Mouse (Mus musculus) midbrain, postnatal 0 days (tissue): ENCODE measurements around the gene Ttll8. TPM values are rescaled to one million over a fixed set of nuclear protein-coding genes. Genes with fewer than 3 reads are reported as not detected.

Source experiments
- ATAC-seq: fragments of 200-750 bp; cut with Nextera tagmentation; 2 replicates; pipeline ENCODE4 v1.8.0; 2017; ENCODE audit warnings: moderate number of reproducible peaks, mild to moderate bottlenecking, moderate TSS enrichment, moderate library complexity; ENCODE audit not compliant: low FRiP score
- DNase-seq: peaks from one replicate; pipeline ENCODE4 v3.0.0-alpha.2; 2015; ENCODE audit warnings: low spot score
- H3K27ac ChIP-seq: fragments of 300-500 bp; sonication (generic); 2 replicates; pipeline ENCODE4 v1.5.1; 2014; ENCODE audit warnings: low read depth, mild to moderate bottlenecking, low read length, mixed read lengths
- H3K27me3 ChIP-seq: fragments of 300-500 bp; sonication (generic); 2 replicates; pipeline ENCODE4 v1.6.1; 2014; ENCODE audit warnings: low read length, control low read depth, mixed read lengths; ENCODE audit not compliant: insufficient read depth
- H3K36me3 ChIP-seq: fragments of 300-500 bp; sonication (generic); 2 replicates; pipeline ENCODE4 v1.6.1; 2014; ENCODE audit warnings: low read length, control low read depth, mixed read lengths; ENCODE audit not compliant: insufficient read depth
- H3K4me1 ChIP-seq: fragments of 300-500 bp; sonication (generic); 2 replicates; pipeline ENCODE4 v1.6.1; 2014; ENCODE audit warnings: mild to moderate bottlenecking, control low read depth, antibody characterized with exemption, low read length, mixed read lengths; ENCODE audit not compliant: insufficient read depth
- H3K4me2 ChIP-seq: fragments of 300-500 bp; sonication (generic); 2 replicates; pipeline ENCODE4 v1.6.1; 2014; ENCODE audit warnings: low read depth, mild to moderate bottlenecking, low read length, mixed read lengths; ENCODE audit not compliant: poor library complexity, severe bottlenecking
- H3K4me3 ChIP-seq: fragments of 300-500 bp; sonication (generic); 2 replicates; pipeline ENCODE4 v1.5.1; 2014; ENCODE audit warnings: low read depth, mild to moderate bottlenecking, low read length, moderate library complexity
- H3K9ac ChIP-seq: fragments of 300-500 bp; sonication (generic); replicated peaks from 2 replicates; pipeline ENCODE4 v1.6.1; 2014; ENCODE audit warnings: mild to moderate bottlenecking, low read length, moderate library complexity, mixed read lengths; ENCODE audit not compliant: poor library complexity, severe bottlenecking
- H3K9me3 ChIP-seq: fragments of 300-500 bp; sonication (generic); 2 replicates; pipeline ENCODE4 v1.6.1; 2016; ENCODE audit warnings: low read length, control low read depth
- CTCF ChIP-seq: IDR thresholded peaks from 2 replicates; pipeline ENCODE4 v1.5.1; 2016; ENCODE audit warnings: antibody characterized with exemption, mild to moderate bottlenecking
- WGBS: fragments of 180-500 bp; shearing (Covaris S2); extraction: QIAGEN DNeasy Blood & Tissue Kit; methylation state at CpG from one replicate; pipeline ENCODE4 v1.1.7; 2014; 5-methylcytosine and 5-hydroxymethylcytosine counted together
- polyA plus RNA-seq: library from polyadenylated mRNA; unstranded; fragments of >200 nt; fragmentation: Nextera tagmentation; extraction: Ambion mirVana; gene quantifications from 2 replicates; pipeline ENCODE4 v1.2.1, GENCODE M21; 2015
- total RNA-seq: library from RNA; depleted of rRNA; stranded (reverse); fragments of >200 nt; gene quantifications from 2 replicates; pipeline ENCODE4 v1.2.3, GENCODE M21; 2014

Ttll8 gene
- total and polyA plus RNA-seq, 2 experiments from 2014 or later = 0.35 TPM; not detected in 1

DNA sequence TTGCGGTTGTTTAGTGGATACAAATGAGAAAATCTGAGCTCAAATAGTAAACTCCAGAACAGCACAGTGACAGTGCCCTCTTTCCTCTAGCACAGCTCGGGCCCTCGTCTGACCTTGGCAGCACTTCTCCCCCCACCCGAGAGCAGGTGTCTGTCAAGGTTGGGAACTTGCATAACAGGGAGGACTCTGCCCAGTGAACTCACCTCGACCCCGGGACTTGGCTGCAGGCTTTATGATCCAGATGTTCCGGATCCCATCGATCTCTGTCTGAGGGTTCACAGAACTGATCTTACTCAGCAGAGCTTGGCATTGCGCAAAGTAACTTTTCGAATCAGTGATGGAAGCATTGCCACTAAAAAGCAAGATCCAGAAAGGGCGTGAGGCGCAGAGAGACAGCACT, 34.9 kb downstream of the Ttll8 start:
- Histone ChIP-seq H3K27me3 (no peaks in the 10 kb centered on the region), H3K4me1 (no peaks in the 10 kb centered on the region), H3K36me3 (no peaks in the 10 kb centered on the region), H3K9ac (no peak overlapping the region), H3K27ac (no peak overlapping the region), H3K9me3 (no peaks in the 10 kb centered on the region), H3K4me3 (no peak overlapping the region), H3K4me2 (no peak overlapping the region)
- no peak for TF ChIP-seq CTCF
- 87% methylated on average over 12 of the region's 12 CpGs for WGBS
- DNase-seq (no peak), ATAC-seq (no peak)

DNA sequence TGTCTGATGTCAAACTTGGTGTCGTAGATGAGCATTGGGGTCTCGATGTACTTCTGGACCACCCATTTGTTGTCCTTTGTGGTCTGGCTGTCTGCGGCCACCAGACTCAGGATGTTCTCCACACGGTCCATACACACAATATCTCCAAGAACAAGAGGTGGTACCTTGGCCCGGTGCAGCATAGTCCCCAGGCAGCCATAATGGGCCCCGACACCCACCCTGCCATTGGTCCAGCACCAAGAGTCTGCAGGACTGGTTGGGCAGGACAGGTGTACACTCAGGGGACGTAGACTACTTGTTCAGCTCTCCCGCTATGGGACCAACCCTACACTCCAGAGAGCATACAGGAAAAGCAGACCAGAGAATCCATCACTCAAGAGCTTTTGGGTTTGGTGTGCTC, 37.1 kb downstream of the Ttll8 start:
- Histone ChIP-seq H3K4me2 (no peak overlapping the region), H3K27ac (no peak overlapping the region), H3K4me3 (no peak overlapping the region), H3K9me3 (no peaks in the 10 kb centered on the region), H3K4me1 (no peaks in the 10 kb centered on the region), H3K36me3 (no peaks in the 10 kb centered on the region), H3K27me3 (no peaks in the 10 kb centered on the region), H3K9ac (no peak overlapping the region)
- ATAC-seq (no peak), DNase-seq (no peak)
- 93% methylated on average over 8 of the region's 8 CpGs for WGBS
- no peak for TF ChIP-seq CTCF

DNA sequence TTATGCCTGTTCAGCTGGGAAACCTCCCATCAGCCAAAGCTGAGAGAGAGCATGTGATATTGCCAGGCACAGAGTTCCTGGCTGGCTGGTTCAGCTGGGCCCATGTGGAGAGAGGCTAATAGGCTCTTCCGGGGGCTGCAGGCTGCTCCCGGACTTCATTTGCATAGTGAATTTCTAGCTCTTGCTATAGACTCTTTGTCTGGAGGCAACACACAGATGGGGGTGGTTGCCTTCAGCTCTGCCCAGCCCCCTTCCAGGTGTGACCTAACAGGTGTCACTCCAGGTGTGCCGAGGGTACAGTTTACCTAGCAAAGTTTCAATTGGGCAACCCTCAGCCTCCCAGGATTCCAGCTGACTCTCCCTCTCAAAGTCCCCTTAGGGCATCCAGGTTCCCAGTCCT, 37.9 kb downstream of the Ttll8 start:
- no peaks in the 10 kb centered on the region for H3K4me1 ChIP-seq
- 39% methylated on average over 3 of the region's 3 CpGs for WGBS

DNA sequence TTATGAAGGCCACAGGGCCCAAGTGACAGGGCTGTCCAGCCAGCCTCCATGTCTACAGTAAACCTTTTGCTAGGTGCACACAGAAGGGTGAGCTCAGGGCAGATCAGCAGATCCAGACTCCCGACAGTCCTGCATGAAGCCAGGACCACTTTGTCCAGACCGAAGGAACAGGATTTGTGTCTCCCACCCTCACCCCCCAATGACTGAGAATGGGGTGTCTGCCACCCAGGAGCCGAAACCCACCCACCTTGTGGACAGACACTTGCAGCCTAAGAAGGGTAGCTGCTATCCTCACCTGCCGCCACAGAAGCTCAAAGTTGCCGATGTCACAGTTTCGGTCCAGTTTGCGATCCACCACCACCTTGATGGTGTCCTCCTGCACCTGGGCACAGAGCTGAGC, 39.2 kb downstream of the Ttll8 start:
- Histone ChIP-seq H3K9ac (no peak overlapping the region), H3K4me2 (no peak overlapping the region), H3K9me3 (no peaks in the 10 kb centered on the region), H3K27ac (no peak overlapping the region), H3K4me1 (no peaks in the 10 kb centered on the region), H3K36me3 (no peaks in the 10 kb centered on the region), H3K27me3 (no peaks in the 10 kb centered on the region), H3K4me3 (no peak overlapping the region)
- DNase-seq = no peak
- ATAC-seq = no peak
- no peak for TF ChIP-seq CTCF
- 95% methylated on average over 7 of the region's 7 CpGs for WGBS

More for the DNA sequence above, 37.9 kb downstream of the Ttll8 start:
- Histone ChIP-seq H3K4me3 (no peak overlapping the region), H3K9me3 (no peaks in the 10 kb centered on the region), H3K4me2 (no peak overlapping the region), H3K36me3 (no peaks in the 10 kb centered on the region), H3K9ac (no peak overlapping the region), H3K27me3 (no peaks in the 10 kb centered on the region), H3K27ac (no peak overlapping the region)
- DNase-seq (no peak), ATAC-seq (no peak)
- TF ChIP-seq CTCF = no peak

DNA sequence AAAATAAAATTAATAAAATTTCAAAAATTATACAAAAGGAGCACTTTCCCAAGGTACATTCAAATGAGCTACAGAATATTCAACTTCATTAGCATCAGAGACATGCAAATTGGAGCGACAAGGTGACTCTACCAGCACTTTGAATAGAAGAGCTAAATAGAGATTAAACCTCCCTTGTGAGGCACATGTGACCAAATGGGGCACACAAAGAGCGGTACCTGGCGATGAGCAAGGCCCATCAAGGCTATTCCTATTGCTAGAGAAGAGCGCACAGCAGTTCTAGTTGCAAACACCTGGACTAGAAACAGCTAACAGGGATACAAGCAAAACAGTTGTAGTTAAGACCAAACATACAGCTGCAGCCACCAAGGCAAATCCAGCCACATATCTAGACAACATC, 47.9 kb downstream of the Ttll8 start:
- no peaks in the 10 kb centered on the region for H3K9me3 ChIP-seq
- H3K9ac ChIP-seq = no peak overlapping the region
- H3K36me3 ChIP-seq = no peaks in the 10 kb centered on the region
- H3K27me3 ChIP-seq = no peaks in the 10 kb centered on the region
- DNase-seq (no peak), ATAC-seq (no peak)
- no peak overlapping the region for H3K4me2 ChIP-seq
- H3K27ac ChIP-seq = no peak overlapping the region
- H3K4me1 ChIP-seq = no peaks in the 10 kb centered on the region
- no peak for TF ChIP-seq CTCF
- WGBS = 68% methylated on average over 4 of the region's 4 CpGs
- no peak overlapping the region for H3K4me3 ChIP-seq

DNA sequence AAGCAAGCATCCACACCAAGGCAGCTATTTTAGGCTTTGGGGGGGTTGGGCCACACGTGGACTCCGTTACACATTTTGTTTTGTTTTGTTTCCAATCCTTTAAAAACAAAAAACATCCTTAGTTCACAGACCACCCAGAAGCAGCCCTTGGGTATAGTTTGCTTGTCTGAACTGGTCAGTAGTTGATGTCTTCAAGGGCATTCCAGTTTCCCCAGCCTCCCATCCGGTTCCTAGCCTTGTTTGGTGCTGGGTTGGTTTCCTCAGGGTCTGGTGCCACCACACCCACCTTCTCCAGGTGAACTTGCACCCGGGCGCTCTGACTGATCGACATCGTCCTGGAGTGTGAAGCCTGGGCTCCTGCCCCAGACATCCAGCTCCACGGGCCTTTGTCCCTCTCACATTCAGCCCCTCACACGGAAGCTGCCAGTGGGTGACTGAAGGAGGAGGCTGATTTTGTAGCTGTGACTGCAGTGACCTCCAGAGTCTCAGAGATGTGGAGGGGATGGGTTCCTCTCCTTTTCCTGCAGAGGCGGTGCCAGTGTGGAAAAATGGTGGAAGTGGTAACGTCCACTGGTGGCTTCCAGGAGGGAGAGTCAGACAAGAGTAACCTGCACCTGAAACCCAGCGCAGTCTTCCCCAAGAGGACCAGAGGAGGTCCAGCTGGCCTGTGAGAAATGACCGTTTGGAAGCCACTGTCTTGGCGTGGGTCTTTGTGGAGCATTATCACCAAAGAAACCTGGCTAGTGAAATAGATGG, 50.0 kb downstream of the Ttll8 start:
- Histone ChIP-seq H3K4me3 (no peak overlapping the region), H3K36me3 (no peaks in the 10 kb centered on the region), H3K9me3 (no peaks in the 10 kb centered on the region), H3K27ac (no peak overlapping the region), H3K4me1 (no peaks in the 10 kb centered on the region), H3K27me3 (no peaks in the 10 kb centered on the region), H3K9ac (no peak overlapping the region), H3K4me2 (no peak overlapping the region)
- ATAC-seq (no peak), DNase-seq (no peak)
- no peak for TF ChIP-seq CTCF
- 80% methylated on average over 14 of the region's 14 CpGs for WGBS
